Mouse (Mus musculus) embryonic stem cell, embryonic (primary cell): ENCODE measurements at regions not wholly inside any gene's neighbourhood (a gene's known extent, or its start where the extent isn't known, plus 50 kb on each side); places are given as distances from the start of the nearest gene placed in this dataset.
"Not testable (repeated sequence)": the region's sequence is repeated elsewhere in the genome, so short reads cannot be mapped to it uniquely, and the experiment has no call there.

Experiments used
- CTCF ChIA-PET, 4 experiments: fragments of 300-600 bp in 2 of 4; fragments of 350-600 bp in 2 of 4; sonication (Branson Sonifier 250); formaldehyde crosslinking; loops; one replicate each; lab custom pipeline; 2022; ENCODE audit warnings: inconsistent platforms in 2 of 4; lab: Charles Lee
- POLR2A ChIA-PET, 4 experiments: fragments of 300-600 bp in 2 of 4; fragments of 350-600 bp in 2 of 4; sonication (Branson Sonifier 250); formaldehyde crosslinking; loops; one replicate each; lab custom pipeline; 2022; ENCODE audit warnings: antibody characterized with exemption in 4 of 4, inconsistent platforms in 1 of 4; lab: Charles Lee

GRCm38 (mm10) chr12:113987233-113987990, 443.7 kb downstream of the Adam6a start:
- POLR2A ChIA-PET, result interaction anchor here in 1 of 4 experiments (0.6 kb wide), 1 partner anchor 724 kb away, joined by 3 read pairs; no protein-coding TSS in a partner anchor
- CTCF ChIA-PET, result interaction anchor here in 1 of 4 experiments (0.6 kb wide), 1 partner anchor 65 kb away, joined by 3 read pairs; no protein-coding TSS in a partner anchor

GRCm38 (mm10) chr12:113992425-113992824, 448.7 kb downstream of the Adam6a start:
- ChIA-PET CTCF (no interaction called here), POLR2A (no interaction called here)

- CTCF ChIA-PET, POLR2A ChIA-PET: not testable (repeated sequence)
These were observed 450.6 kb downstream of the Adam6a start for GRCm38 (mm10) chr12:113994284-113994683.

GRCm38 (mm10) chr12:114008491-114008890, 464.8 kb downstream of the Adam6a start:
- CTCF ChIA-PET, POLR2A ChIA-PET: not testable (repeated sequence)

- POLR2A ChIA-PET, result no interaction called here
- CTCF ChIA-PET, result no interaction called here
These were observed 465.7 kb downstream of the Adam6a start for GRCm38 (mm10) chr12:114009391-114009790.

GRCm38 (mm10) chr12:114012860-114013259, 469.2 kb downstream of the Adam6a start:
- ChIA-PET CTCF (interaction anchor here in 3 of 4 experiments (0.7 to 1.3 kb wide), 3 partner anchors 11 to 401 kb away, joined by 3 to 13 read pairs (median 3); no protein-coding TSS in a partner anchor), POLR2A (interaction anchor here in 1 of 4 experiments (0.9 kb wide), 1 partner anchor 65 kb away, joined by 3 read pairs; no protein-coding TSS in a partner anchor)

GRCm38 (mm10) chr12:114037011-114037410, 493.3 kb downstream of the Adam6a start:
- CTCF ChIA-PET, POLR2A ChIA-PET: not testable (repeated sequence)

- POLR2A ChIA-PET, result not testable (repeated sequence)
- CTCF ChIA-PET, result interaction anchor here in 3 of 4 experiments (0.7 to 0.8 kb wide), 3 partner anchors 20 to 67 kb away, joined by 3 to 4 read pairs (median 3); no protein-coding TSS in a partner anchor
These were observed 504.3 kb downstream of the Adam6a start for GRCm38 (mm10) chr12:114047991-114048390.

GRCm38 (mm10) chr12:114053341-114053740, 509.6 kb downstream of the Adam6a start:
- CTCF ChIA-PET, result interaction anchor here in 1 of 4 experiments (0.6 kb wide), 1 partner anchor 66 kb away, joined by 3 read pairs; no protein-coding TSS in a partner anchor
- POLR2A ChIA-PET, result interaction anchor here in 1 of 4 experiments (0.6 kb wide), 1 partner anchor 383 kb away, joined by 3 read pairs; no protein-coding TSS in a partner anchor

- CTCF ChIA-PET, result no interaction called here
- POLR2A ChIA-PET, result no interaction called here
These were observed 515.9 kb downstream of the Adam6a start for GRCm38 (mm10) chr12:114059615-114060014.

GRCm38 (mm10) chr12:114067166-114067565, 523.5 kb downstream of the Adam6a start:
- ChIA-PET POLR2A (interaction anchor here in 1 of 4 experiments (0.7 kb wide), 1 partner anchor 64 kb away, joined by 3 read pairs; no protein-coding TSS in a partner anchor), CTCF (interaction anchor here in 1 of 4 experiments (0.5 kb wide), 1 partner anchor 29 kb away, joined by 3 read pairs; no protein-coding TSS in a partner anchor)

- CTCF ChIA-PET, POLR2A ChIA-PET: not testable (repeated sequence)
These were observed 565.0 kb downstream of the Adam6a start for GRCm38 (mm10) chr12:114108731-114109130.

- CTCF ChIA-PET, result interaction anchor here in 1 of 4 experiments (0.7 to 0.9 kb wide), 2 partner anchors 24 to 72 kb away, joined by 3 read pairs; no protein-coding TSS in a partner anchor
- POLR2A ChIA-PET, result no interaction called here
These were observed 591.2 kb downstream of the Adam6a start for GRCm38 (mm10) chr12:114134897-114135296.

GRCm38 (mm10) chr12:114148779-114149178, 605.1 kb downstream of the Adam6a start:
- ChIA-PET POLR2A (no interaction called here), CTCF (no interaction called here)

GRCm38 (mm10) chr12:114172305-114172704, 628.6 kb downstream of the Adam6a start:
- ChIA-PET POLR2A (no interaction called here), CTCF (no interaction called here)

- ChIA-PET CTCF (interaction anchor here in 3 of 4 experiments (0.7 to 1.3 kb wide), 5 partner anchors 58 to 388 kb away, joined by 3 to 8 read pairs (median 3); no protein-coding TSS in a partner anchor), POLR2A (no interaction called here)
These were observed 655.8 kb downstream of the Adam6a start for GRCm38 (mm10) chr12:114199521-114199920.

GRCm38 (mm10) chr12:114222541-114222940, 678.8 kb downstream of the Adam6a start:
- CTCF ChIA-PET, result no interaction called here
- POLR2A ChIA-PET, result no interaction called here
